Mouse (Mus musculus): ENCODE data around the gene Dexi. TPM values are rescaled to one million over a fixed set of nuclear protein-coding genes. Genes with fewer than 3 reads are reported as not detected.

Dexi gene
- 65.7 and 77.7 TPM in 2 replicates for polyA plus RNA-seq (2012; rRNA removed)

DNA sequence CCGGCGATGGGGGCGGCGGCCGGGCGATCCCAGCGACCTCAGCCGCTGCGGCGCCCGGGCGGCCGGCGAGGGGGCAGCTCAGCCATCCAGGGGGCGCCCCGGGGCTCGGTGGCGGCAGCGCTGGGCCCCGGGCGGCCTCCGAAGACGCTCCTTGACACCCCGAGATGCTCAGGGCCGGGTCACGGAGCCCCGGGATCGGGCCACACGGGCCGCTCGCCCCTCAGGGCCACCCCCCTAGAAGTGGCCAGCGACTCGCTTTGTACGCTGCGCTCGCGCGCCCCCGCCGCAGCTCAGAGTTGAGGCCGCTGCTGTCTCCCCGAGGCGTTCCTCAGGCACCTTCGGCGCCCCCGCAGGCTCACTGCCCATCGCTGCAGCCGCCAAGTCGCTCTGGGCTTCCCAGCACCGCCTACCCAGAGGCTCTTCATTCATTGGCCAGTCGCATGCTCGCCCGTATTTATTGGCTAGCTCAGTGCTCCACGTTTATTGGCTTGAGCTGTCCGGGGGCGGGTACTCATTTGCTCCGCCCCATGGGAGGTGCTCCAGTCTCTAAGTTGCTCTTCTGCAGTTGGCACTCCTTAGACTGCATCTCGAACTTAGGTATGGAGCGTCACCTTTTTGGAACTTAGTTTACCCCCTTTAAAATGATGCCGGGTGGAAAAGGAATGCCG lies at the start of gene Dexi:
TSS of gene Dexi (minus strand) at position 357 of the 668 bp plus-strand sequence.
- peak; percentile 97 to 98 for DNase-seq (ENCODE audit: extremely low spot score in 1 of 2, low spot score in 1 of 2)

DNA sequence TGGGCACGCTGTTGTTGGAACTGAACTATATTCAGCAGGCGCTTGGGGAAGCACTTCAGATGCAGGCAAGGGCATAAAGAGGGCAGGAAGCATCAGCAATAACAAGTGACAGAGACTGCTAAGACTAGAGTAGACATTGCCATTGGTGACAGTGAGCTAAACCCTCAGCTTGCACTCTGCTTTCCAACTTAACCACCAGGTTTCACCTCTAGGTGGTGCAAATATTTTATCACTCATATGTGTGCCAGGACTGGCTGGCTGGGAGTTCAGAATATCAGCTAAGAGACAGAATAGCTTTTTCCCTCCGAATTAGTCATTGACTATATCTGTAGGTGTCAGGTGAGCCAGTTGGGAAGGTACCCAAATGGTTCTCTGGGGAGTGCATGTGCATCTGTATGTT lies 43.7 kb upstream of the Dexi start:
- DNase-seq (ENCODE audit: extremely low spot score in 1 of 2, low spot score in 1 of 2), result peak in 1 of 2 experiments; percentile 65

DNA sequence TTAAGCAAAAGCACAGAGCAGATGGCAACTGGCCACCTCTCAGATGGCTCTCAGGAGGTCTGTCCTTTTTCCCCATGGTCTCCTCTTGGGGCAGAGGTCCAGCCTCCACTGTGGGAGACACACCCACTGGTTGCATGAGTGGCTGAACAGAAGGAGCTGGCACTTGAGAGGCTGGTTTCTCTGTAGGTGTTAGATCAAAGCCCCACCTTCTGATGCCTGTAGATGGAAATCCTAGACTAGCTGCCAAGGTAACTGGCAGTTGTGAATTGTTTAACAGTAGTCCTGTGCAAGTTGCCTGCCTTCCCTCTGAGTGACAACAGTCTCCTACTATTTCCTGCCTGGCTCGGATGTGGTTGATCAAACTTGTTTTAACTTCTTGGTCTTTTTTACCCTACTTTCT lies 42.3 kb upstream of the Dexi start:
- no peak for DNase-seq (ENCODE audit: extremely low spot score in 1 of 2, low spot score in 1 of 2)

DNA sequence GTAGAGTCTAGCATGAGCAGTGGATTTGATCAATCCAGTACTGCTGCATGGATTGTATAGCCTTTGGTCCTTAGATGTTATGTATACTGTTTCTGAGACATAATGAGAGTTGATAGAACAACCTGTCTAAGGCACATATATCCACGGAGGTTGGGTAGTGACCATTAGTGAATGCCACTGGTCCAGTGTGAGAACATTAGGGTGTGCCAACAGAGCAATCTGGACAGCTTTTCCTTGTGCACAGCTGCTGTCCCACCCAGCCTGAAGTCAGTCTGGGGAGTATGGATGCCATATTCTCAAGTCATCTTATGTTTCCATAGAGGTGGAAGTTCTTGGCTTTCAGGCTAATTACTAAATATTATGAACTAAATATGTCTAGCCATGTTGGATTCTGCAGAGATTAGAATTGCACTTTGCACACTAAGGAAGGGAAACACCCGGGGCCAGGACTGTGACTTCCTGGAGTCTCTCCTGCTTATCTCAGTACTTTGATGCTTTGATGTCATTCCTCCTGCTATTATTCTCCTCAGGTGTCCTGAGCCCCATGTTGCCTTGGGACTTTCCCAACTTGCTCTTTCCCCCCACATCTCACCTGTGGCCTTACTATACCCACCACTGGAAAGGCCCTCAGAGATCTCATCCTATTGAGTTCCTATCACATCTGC lies 38.5 kb upstream of the Dexi start:
- no peak for DNase-seq (ENCODE audit: extremely low spot score in 1 of 2, low spot score in 1 of 2)

DNA sequence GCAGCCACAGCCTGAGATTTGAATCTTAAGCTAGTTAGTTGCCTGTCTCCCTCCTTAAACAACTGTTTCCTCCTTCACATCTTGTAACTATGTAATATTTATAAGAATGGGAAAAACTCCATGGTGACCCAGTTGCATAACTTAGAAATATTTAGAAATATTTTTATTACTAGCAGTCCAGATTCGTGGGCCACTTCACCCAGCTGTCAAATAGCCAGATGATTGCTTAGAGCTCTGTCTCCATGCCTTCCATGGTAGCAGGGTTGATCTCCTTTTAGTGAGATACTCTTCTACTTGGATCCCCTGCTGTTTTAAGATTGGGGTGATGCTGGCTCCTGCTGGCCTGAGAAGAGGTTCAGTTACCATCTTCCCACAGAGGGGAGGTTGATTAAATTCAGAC lies 35.5 kb upstream of the Dexi start:
- no peak for DNase-seq (ENCODE audit: extremely low spot score in 1 of 2, low spot score in 1 of 2)

DNA sequence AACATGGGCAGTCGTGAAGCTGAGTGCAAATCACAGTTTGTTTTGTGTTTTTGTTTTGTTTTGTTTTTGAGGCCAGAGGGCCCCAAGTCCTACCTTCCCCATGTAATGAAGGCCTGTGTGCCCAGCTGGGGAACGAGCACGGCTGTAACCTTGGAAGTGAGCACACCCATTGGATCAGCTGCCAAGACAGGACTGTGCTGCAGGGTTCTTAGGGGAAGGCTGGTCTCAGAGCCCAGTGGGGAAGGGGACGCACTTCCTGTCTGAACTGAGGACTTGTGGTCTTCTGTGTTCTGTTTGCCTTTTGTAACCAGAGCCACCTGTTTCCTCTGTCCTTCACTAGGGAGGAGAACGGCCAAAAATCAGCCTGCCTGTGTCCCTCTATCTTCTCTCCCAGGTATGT lies 34.7 kb upstream of the Dexi start:
- no peak for DNase-seq (ENCODE audit: extremely low spot score in 1 of 2, low spot score in 1 of 2)

DNA sequence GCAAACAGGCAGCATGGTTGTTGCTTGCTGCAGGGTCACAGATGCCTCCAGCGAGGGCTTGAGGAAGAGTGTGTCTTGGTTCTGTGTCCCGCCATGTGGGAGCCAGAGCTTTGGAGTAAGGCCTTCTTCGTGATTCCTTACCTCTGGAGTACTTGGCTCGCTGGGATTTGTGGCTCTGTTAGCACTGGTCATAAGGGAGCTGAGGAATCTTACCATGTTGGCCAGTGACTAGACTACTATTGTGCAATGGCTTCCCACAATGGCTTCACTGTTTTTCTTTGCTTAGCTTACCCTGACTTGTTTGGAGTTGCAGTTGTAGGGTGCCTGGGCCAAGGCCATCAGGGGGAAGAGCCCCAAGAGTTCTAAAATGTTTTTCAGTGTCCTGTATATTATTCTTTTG lies 33.1 kb upstream of the Dexi start:
- DNase-seq (ENCODE audit: extremely low spot score in 1 of 2, low spot score in 1 of 2), result no peak

DNA sequence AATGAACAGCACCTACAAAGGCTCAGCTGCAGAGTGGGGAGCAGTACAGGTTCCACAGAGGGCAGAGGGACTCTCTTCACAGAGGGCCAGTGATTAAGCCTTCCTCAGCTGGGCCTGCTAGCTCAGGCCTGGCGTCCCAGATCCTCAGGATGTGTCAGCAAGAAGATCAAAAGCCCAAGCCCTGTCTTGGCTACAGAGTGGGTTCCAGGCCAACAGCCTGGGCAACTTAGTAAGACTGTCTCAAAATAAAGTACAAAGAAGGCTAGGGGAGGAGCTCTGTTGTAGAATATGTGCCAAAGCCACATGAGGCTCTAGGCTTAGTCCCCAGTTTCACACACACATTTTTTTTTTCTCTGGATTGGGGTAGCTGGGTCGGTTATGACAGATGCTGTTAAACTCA lies 32.1 kb upstream of the Dexi start:
- no peak for DNase-seq (ENCODE audit: extremely low spot score in 1 of 2, low spot score in 1 of 2)

DNA sequence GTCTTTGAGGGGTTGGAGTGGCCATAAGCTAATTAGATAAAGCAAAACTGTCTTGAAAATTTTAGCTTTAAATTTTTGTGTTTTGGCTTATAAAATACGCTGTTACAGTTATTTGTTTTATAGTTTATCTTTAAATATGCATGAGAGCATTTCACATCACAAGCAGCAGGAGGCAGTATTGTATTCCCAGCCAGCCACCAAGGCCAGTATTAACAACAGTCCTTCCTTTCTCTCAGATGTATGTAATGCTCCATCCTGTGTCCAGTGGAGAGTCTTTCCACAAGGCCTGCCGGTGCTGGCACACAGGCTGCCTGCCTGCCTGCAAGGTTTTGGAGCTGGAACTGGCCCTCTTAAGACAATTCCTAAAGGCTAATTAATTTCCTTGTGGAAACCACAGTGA lies 29.0 kb upstream of the Dexi start:
- no peak for DNase-seq (ENCODE audit: extremely low spot score in 1 of 2, low spot score in 1 of 2)

DNA sequence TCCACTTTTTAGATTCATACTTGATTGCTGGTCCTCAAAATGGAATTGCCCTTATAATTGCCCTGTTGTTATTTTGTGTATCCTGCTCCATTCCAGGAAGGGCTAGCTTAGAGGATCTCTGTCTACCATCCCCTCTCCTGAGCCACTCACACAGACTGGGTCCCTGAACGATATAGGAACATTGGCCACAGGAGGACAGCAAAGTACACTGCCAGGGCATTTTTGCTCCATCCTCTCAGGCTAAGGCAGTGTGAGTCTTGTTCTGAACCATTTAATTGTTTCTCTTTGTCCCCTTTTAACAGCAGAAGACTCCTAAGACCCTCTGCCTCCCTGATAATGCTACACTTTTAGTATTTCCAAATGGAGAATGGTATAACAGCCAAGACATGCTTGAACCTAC lies 27.9 kb upstream of the Dexi start:
- DNase-seq (ENCODE audit: extremely low spot score in 1 of 2, low spot score in 1 of 2), result peak in 1 of 2 experiments; percentile 76

DNA sequence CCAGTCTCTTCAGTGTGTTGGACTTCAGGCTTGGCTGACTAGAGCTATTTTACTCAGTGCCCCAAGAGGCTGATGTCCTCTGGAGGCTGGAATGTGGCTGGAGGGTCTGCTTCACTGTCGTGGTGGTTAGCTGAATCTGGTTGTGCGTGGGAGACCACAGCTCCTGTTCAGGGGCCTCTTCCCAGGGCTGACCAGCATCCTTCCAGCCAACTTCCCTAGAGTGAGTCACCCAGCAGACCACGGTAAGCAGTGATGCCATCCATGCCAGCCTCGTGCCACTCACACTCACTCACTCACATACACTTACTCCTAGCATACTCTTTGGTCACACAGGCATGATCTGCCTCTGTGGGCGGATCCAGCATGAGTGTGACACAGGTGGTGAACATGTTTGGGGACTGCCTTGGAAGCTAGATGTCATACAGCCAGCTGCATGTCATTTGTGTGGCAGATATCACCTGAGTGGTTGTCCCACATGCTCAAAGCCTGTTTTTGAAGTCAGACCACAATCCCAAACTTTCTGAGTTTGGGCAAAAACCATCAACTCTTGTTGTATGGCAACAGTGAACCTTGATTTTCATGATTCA lies 27.0 kb upstream of the Dexi start:
- DNase-seq (ENCODE audit: extremely low spot score in 1 of 2, low spot score in 1 of 2), result no peak

DNA sequence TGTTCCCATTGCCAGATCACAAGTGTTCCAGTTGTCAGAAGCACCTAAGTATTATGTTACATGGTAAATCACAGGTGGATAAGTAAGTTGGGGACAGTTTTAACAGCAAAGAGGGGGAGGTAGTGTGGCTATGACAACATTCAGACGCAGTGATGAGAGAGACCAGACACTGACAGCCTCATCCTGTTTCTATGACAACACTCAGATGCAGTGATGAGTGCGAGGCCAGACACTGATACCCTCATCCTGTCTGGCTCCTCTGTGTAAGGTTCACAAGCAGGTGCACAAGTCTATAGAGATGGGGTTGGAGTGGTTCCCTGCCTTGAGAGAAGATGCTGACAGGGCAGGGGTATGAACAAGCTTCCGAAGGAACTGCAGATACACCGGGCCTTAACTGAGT lies 24.3 kb upstream of the Dexi start:
- no peak for DNase-seq (ENCODE audit: extremely low spot score in 1 of 2, low spot score in 1 of 2)

DNA sequence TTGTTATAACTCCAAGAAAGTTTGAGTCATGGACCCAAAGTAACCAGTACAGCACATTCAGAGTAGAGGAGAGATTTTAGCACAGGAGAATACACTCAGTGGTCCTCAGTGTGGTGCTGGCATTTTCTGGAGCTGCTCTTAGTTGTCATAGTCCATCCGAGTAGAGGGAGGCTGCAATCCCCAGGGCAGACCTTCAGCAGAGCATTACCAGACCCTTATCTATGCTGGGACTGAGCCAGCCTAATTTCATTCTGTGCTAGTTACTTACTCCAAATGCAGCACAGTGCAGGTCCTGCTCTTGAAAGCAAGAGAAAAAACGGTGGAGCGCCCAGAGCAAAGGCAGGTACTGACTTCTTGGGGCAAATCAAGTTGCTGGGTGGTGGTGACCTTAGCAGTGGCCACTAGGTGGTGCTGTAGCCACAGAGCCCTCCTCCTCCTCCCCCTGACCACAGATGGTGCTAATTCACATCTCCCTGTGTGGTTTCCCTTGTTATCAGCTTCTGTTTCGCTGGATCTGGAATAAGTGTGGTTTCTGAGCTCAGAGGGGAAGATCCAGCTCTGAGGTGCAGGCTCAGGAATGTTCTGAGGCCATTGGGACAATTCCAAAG lies 22.5 kb upstream of the Dexi start:
- DNase-seq (ENCODE audit: extremely low spot score in 1 of 2, low spot score in 1 of 2), result peak in 1 of 2 experiments; percentile 79

DNA sequence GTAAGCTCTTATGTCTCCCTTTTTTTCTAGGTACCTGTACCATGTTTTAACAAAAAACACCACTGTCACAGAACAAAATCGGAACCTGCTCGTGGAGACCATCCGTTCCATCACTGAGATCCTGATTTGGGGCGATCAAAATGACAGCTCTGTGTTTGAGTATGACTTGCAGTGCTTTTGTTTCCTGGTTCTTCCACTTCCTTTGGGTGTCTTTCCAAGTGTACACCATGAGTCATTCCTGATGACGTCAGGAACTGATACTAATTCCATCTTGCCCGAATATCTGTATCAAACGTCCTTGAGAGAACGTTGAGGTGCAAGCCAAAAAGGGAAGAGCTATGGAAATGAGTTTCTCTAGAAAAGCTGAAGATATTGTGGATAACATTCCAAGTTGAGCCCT lies 17.1 kb upstream of the Dexi start:
- peak in 1 of 2 experiments; percentile 76 for DNase-seq (ENCODE audit: extremely low spot score in 1 of 2, low spot score in 1 of 2)

DNA sequence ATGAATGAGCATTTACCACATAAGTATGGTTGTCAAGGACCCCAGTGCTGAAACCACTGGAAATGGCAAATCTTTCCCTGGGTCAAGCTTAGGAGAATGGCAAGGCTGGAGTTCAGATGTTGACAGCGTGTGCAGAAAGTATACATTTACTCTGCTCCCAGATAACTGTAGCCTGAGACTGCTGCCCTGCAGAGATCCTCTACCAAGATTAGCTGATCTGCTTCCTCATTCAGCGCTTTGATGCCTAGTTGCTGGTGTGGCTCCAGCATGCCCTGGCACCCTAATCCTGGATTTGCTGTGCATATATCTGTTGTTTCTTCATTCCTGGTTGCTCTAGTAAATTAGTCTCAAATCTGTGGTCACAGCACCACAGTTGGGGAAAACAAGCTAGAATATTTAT lies 11.0 kb upstream of the Dexi start:
- no peak for DNase-seq (ENCODE audit: extremely low spot score in 1 of 2, low spot score in 1 of 2)

DNA sequence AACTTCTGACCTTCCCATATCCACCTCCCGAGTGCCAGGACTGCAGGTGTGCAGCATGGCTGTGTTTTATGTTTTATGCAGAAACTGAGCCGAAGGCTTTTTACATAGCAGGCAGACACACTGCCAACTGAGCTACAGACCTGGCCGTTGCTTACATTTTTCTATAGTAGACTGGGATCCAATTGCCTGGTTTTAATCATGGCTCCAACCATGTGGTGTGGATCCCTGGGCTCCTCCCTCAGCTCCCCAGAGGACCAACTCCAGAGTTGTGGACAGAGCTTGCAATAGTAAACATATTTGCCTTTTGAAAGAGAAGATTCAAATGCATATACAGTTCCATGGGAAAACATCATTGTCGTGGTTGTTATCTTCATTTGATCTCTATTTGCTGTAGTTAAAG lies 8.7 kb upstream of the Dexi start:
- DNase-seq (ENCODE audit: extremely low spot score in 1 of 2, low spot score in 1 of 2), result no peak

DNA sequence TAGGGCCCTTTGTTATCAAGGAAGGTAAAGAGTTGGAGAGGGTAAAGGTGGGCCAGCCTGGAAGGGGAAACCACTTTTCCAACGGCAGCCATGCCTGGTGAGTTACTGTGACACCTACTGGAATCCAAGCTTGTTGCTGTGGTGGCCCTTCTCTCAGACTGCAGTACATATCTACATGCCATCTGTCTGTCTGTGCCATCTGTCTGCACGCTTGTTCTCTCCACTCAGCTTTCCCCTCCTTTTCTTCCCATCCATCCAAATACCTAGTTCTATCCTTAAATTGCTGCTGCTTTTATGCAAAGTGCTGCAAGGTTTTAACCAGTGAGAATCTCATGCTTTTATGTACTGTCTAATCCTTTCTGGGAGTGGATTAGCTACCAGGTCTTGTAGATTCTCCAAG lies 6.7 kb upstream of the Dexi start:
- DNase-seq (ENCODE audit: extremely low spot score in 1 of 2, low spot score in 1 of 2), result peak in 1 of 2 experiments; percentile 45

DNA sequence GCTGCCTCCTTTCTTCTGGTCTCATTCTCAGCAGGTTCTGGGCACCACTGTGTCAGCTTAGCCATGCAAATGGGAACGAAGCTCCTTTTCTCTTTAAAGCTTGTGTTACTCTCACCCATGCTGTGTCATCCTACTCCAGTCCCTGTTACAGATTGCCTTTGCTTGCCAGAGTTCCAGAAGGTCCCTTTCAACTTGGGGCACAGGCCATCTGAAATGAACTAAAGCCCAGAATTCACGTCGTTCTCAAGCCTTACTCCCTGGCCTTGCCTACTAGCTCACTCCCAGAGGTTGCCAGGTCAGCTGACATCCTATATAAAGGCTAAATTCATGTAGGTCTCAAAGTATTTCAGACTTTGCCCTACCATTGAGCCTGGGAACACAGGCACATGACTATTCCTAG lies 6.1 kb upstream of the Dexi start:
- DNase-seq (ENCODE audit: extremely low spot score in 1 of 2, low spot score in 1 of 2), result no peak

DNA sequence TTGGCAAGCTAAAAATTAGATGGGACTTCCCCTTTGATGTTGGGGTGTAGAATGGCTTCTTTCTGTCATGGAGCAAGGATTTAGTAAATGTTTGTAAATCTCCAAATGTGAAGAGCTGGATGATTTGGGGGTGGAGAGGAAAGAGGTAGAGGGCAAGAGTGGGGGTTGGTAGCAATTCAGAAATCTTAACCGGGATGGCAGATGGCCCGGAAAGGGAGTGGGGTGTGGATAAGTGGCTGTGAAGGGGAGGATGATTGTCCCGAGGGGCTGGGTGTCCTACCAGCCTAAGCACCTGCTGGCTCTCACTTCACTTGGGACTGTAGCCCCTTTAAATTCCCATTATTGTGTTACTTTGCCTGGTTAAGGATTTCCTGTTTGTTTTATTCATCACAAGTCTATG lies 4.0 kb upstream of the Dexi start:
- DNase-seq (ENCODE audit: extremely low spot score in 1 of 2, low spot score in 1 of 2), result no peak

DNA sequence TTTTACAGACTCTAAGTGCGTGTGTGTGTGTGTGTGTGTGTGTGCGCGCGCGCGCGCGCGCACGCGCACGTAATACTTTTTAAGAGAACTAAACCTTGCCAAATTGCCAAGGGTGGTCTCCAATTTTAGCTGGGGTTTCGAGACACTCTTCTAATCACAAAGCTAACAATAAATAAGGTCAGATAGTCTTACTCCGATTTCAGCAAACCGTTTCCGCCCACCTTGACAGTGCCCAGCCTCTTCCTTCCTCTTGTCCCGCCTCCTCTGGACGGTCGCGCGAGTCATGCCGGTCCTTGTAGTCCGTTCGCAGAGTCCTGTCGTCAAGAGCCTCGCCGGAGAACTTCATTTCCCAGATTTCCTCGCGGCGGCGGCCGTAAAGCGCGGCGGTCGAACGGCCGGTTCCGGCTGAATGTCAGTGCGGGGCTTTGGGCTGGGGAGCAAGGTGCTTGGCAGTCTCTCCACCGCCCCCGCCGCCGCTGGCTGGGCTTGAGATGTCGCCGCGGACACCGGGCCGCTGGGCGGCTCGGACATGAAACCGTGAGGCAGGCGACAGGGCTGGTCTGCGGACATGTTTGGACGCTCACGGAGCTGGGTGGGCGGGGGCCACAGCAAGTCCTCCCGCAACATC lies 2.3 kb upstream of the Dexi start, which contains the start of gene Clec16a:
TSS of gene Clec16a (plus strand) at position 345 of the 628 bp plus-strand sequence.
- peak; percentile 95 to 97 for DNase-seq (ENCODE audit: extremely low spot score in 1 of 2, low spot score in 1 of 2)

DNA sequence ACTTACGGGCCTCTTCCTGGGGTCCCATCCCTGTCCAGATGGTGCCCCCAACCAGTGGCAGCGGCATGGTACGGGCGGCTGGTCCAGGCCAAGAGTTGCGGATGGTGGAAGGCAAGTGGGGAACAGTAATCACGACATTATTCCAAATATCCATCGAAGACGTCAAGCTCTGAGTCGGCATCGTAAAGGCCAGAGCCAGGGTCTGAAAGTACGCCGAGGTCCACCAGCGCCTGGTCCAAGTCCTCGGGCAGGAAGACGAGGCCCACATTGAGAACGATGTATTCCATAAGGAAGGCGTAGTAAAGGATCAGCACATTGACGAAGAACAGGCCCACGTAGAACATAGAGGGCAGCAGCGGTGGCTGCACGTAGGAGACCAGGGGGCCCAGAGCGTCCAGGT lies 588 bp downstream of the Dexi start:
- no peak for DNase-seq (ENCODE audit: extremely low spot score in 1 of 2, low spot score in 1 of 2)
